In the genomic region with DNA sequence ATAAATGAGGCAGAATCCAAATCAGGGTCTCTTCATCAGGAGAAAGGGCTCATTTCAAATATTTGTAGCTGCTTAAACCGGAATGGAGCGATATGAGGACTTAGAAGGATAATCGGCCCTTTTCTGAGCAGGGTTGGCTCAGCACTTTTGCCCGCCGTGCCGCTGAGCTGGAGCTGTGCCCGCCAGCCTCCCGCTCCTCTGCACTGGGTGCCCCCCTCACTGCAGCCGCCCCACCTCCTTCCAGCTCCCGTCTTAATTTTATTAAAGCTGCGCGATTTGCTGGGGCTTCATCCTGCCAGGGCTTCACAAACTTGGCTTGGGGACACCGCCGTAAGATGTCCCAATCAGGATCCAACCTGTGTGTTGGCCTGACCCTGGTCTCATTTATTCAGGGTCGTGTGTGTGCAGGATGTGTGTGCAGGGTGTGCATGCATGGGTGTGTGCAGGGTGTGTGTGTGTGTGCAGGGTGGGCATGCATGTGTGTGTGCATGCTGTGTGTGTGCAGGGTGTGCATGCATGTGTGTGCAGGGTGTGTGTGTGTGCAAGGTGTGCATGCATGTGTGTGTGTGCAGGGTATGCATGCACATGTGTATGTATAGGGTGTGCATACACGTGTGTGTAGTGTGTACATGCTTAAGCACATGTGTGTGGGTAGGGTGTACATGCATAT, we compare ENCODE assay signal across 13 mouse cellular contexts. TPM values are rescaled to one million over a fixed set of nuclear protein-coding genes. Genes with fewer than 3 reads are reported as not detected.
DNase-seq lines count a peak whose midpoint lies in the region; ATAC-seq lines count a peak whose summit lies in the region.
"Had no signal": no experiment of that assay in that cellular context is flagged by ENCODE, and none has a peak within 500 bp of the region (broad histone marks: within the 10 kb centered on the region; RNA-seq: fewer than 3 reads in every experiment).

No protein-coding gene starts in this region.

- no peaks in the 10 kb centered on the region for H3K4me1 ChIP-seq in hindbrain, embryonic 14.5 days (replicated peaks; ENCODE audit: control insufficient read depth, insufficient read depth, low read length)
- H3K4me1 ChIP-seq in hindbrain, embryonic 10.5 days (replicated peaks): peaks cover 12% of the 10 kb centered on the region
- no peaks in the 10 kb centered on the region for H3K4me1 ChIP-seq in embryonic facial prominence, embryonic 14.5 days (ENCODE audit: control insufficient read depth, insufficient read depth, low read length)

- no peak overlapping the region for H3K4me3 ChIP-seq in hindbrain, embryonic 14.5 days (replicated peaks; ENCODE audit: low read length)
- H3K4me3 ChIP-seq in hindbrain, embryonic 10.5 days: no peak overlapping the region
- no peak overlapping the region for H3K4me3 ChIP-seq in embryonic facial prominence, embryonic 14.5 days (ENCODE audit: low read depth, low read length)
- H3K4me3 ChIP-seq: heart, embryonic 15.5 days had no signal

- peak; percentile 21; the same call in 1 of the 2 replicates for ATAC-seq in hindbrain, embryonic 14.5 days (ENCODE audit: low FRiP score)
- ATAC-seq in embryonic facial prominence, embryonic 14.5 days (ENCODE audit: low read depth): 0 out of 2 replicates have a peak, but pooled peaks have one; percentile 39
- ATAC-seq in inflammation-experienced regulatory T-cells, adult 6 months: no peak
- ATAC-seq: CD4-positive, CD25-positive, alpha-beta regulatory T cell, adult 4 months; intestine, embryonic 16.5 days; lung, postnatal 0 days had no signal

- DNase-seq in hindbrain, embryonic 14.5 days (ENCODE audit: low spot score): peak; percentile 30
- DNase-seq in hindbrain, embryonic 10.5 days (ENCODE audit: low spot score): no peak
- DNase-seq in retina, postnatal 1 day: peak; percentile 16
- DNase-seq in retina, embryonic 14.5 days (ENCODE audit: low spot score): no peak
- DNase-seq in embryonic facial prominence, embryonic 14.5 days (ENCODE audit: low spot score): peak; percentile 25
- peak; percentile 21 for DNase-seq in retina, postnatal 7 days (ENCODE audit: low read depth, low spot score)
- DNase-seq: adrenal gland, postnatal 10 days; layer of hippocampus, postnatal 36 days had no signal

- H3K36me3 ChIP-seq in hindbrain, embryonic 14.5 days (replicated peaks; ENCODE audit: control insufficient read depth, insufficient read depth): no peaks in the 10 kb centered on the region
- H3K36me3 ChIP-seq in hindbrain, embryonic 10.5 days: no peaks in the 10 kb centered on the region
- H3K36me3 ChIP-seq in embryonic facial prominence, embryonic 14.5 days (ENCODE audit: control insufficient read depth, insufficient read depth, low read length): no peaks in the 10 kb centered on the region
- H3K36me3 ChIP-seq: heart, embryonic 15.5 days had no signal

- no peak overlapping the region for H3K9ac ChIP-seq in hindbrain, embryonic 14.5 days
- H3K9ac ChIP-seq in embryonic facial prominence, embryonic 14.5 days (ENCODE audit: low read depth, low read length): no peak overlapping the region
- H3K9ac ChIP-seq: heart, embryonic 15.5 days had no signal

- 71% methylated on average over 16 of the region's 16 CpGs for WGBS in hindbrain, embryonic 14.5 days
- WGBS in hindbrain, embryonic 10.5 days: 82% methylated on average over 16 of the region's 16 CpGs
- WGBS in embryonic facial prominence, embryonic 14.5 days: 66% methylated on average over 16 of the region's 16 CpGs

- H3K4me2 ChIP-seq in hindbrain, embryonic 14.5 days (replicated peaks): no peak overlapping the region
- H3K4me2 ChIP-seq in embryonic facial prominence, embryonic 14.5 days (ENCODE audit: low read depth, low read length): no peak overlapping the region
- H3K4me2 ChIP-seq: heart, embryonic 15.5 days had no signal

- no peaks in the 10 kb centered on the region for H3K9me3 ChIP-seq in hindbrain, embryonic 14.5 days (ENCODE audit: control insufficient read depth, low read length)
- H3K9me3 ChIP-seq in hindbrain, embryonic 10.5 days: no peaks in the 10 kb centered on the region
- no peaks in the 10 kb centered on the region for H3K9me3 ChIP-seq in embryonic facial prominence, embryonic 14.5 days (ENCODE audit: control insufficient read depth, low read length)
- H3K9me3 ChIP-seq: heart, embryonic 15.5 days had no signal

- no peak overlapping the region for H3K27ac ChIP-seq in hindbrain, embryonic 14.5 days
- no peak overlapping the region for H3K27ac ChIP-seq in hindbrain, embryonic 10.5 days
- no peak overlapping the region for H3K27ac ChIP-seq in embryonic facial prominence, embryonic 14.5 days (replicated peaks; ENCODE audit: low read depth, low read length)
- H3K27ac ChIP-seq: heart, embryonic 15.5 days had no signal

- H3K27me3 ChIP-seq in hindbrain, embryonic 14.5 days (ENCODE audit: control insufficient read depth, insufficient read depth, low read length): no peaks in the 10 kb centered on the region
- no peaks in the 10 kb centered on the region for H3K27me3 ChIP-seq in hindbrain, embryonic 10.5 days (ENCODE audit: insufficient read depth, poor library complexity, severe bottlenecking)
- H3K27me3 ChIP-seq in embryonic facial prominence, embryonic 14.5 days (replicated peaks; ENCODE audit: control insufficient read depth, insufficient read depth, low read length): no peaks in the 10 kb centered on the region
- H3K27me3 ChIP-seq: heart, embryonic 15.5 days had no signal

RNA-seq across cellular contexts. Expression of gene Ier5l, which starts 36.8 kb away (rescaled TPM):
- polyA plus RNA-seq in hindbrain, embryonic 14.5 days (2014; fragmentation: Nextera tagmentation; extraction: Ambion mirVana): 2.4 and 2.7 TPM in 2 replicates
- polyA plus RNA-seq in hindbrain, embryonic 10.5 days (2016; fragmentation: Nextera tagmentation; extraction: Ambion mirVana): 3.1 and 3.3 TPM in 2 replicates
- polyA plus RNA-seq in embryonic facial prominence, embryonic 14.5 days (2014; fragmentation: Nextera tagmentation; extraction: Ambion mirVana): 3.4 TPM in 2 replicates
- not detected for polyA plus RNA-seq in inflammation-experienced regulatory T-cells, adult 6 months (2017; shearing (Covaris generic))

Comparison
In these comparisons a context has a peak if more than half of its experiments do, and no peak if none do; other contexts are left out.
1. DNase-seq: peak in hindbrain, embryonic 14.5 days (single experiment), retina, postnatal 1 day (single experiment), embryonic facial prominence, embryonic 14.5 days (single experiment) and retina, postnatal 7 days (single experiment); none in hindbrain, embryonic 10.5 days (single experiment) and retina, embryonic 14.5 days (single experiment).